Mouse (Mus musculus) liver, postnatal 0 days (tissue): ENCODE results near the gene Bhlha15.

Experiments used
- CTCF ChIP-seq: sonication (generic); IDR thresholded peaks from 2 replicates; pipeline ENCODE4 v1.5.1; 2016; ENCODE audit warnings: antibody characterized with exemption, low read depth
- EP300 ChIP-seq: IDR thresholded peaks from 2 replicates; pipeline ENCODE4 v1.6.1; 2016; ENCODE audit warnings: antibody characterized with exemption, low read depth, mild to moderate bottlenecking

- TF ChIP-seq EP300 (no peak), CTCF (no peak)
These were observed 29.2 kb downstream of the Bhlha15 start for GRCm38 (mm10) chr5:144219306-144219705.
